Mouse (Mus musculus): ENCODE measurements at regions not wholly inside any gene's neighbourhood (a gene's known extent, or its start where the extent isn't known, plus 50 kb on each side); places are given as distances from the start of the nearest gene placed in this dataset.

DNA sequence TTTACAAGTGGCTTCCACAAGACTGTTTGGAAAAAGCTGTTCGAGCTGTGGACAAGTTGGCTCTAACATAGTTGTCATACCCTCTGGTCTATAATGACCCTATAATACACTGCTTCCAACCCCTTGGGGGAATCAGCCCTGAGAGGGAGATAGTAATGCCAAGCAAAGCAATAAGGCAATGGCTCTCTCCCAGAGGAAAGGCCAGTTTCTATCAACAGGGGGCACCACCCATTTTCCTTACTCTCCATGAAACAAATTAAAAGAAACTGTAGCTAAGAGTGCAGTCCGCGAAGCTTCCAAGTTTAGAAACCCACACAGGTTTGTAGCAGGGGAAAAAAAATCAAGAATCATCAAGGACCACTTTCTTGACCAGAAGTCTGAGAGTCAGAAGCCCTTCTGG is 115.9 kb upstream of the Sstr4 start:
- TF ChIP-seq CTCF (IDR thresholded peaks at IDR 0.05; ENCODE audit: low read depth) (no peak), EP300 (IDR thresholded peaks at IDR 0.05; ENCODE audit: low read depth) (no peak)

All from liver, postnatal 0 days (tissue).